Mouse (Mus musculus): ENCODE results near the gene Muc1. TPM values are rescaled to one million over a fixed set of nuclear protein-coding genes. Genes with fewer than 3 reads are reported as not detected.

Muc1 gene
- total RNA-seq, 2 experiments from 2014 or later, result 0.22 to 0.98 TPM

DNA sequence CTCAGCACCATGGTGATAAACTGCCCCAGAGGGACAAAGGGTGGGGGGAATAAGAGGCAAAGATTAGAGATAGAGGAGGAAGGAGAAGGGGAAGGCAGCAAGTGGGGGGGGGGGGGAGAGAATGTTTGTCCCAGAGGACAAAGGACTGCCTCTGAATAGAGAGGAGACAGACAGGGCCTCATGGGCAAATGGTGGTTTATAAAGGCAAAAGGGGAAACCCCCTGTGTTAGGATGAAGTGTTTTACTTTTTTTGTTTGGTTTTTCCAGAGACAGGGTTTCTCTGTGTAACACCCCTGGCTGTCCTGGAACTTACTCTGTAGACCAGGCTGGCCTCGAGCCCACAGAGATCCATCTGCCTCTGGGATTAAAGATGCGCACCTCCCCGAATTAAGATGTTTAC, 31.4 kb downstream of the Muc1 start:
- DNase-seq, result no peak

GRCm38 (mm10) chr3:89262417-89262816, 33.6 kb downstream of the Muc1 start:
- peak; percentile 37 to 56 for DNase-seq
- intact Hi-C loops (cut with DNase I), result no loop called here

More for the DNA sequence above, 31.4 kb downstream of the Muc1 start:
- intact Hi-C loops (cut with DNase I), result no loop called here

DNA sequence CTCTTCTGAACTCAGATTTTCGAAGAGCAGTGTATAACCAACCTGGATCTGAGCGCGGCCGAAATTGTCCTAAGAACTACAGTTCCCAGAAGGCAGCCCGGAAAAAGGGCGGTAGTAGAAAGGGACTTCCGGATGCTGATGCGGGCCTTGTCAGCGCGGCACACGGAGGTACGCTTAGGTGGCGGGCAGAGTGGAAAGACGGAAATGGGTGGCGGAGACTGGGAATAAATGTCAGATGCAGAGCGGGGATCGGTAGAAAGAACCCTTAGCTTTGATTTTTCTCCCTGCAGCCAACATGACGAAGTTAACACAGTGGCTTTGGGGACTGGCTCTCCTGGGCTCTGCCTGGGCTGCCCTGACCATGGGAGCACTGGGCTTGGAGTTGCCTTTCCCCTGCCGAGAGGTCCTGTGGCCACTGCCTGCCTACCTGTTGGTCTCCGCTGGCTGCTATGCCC, 37.6 kb downstream of the Muc1 start:
- DNase-seq, result peak; percentile 73 to 80
- intact Hi-C loops (cut with DNase I), result loop anchor here (2.0 kb wide), 1 partner anchor 16 kb away; no protein-coding TSS in a partner anchor

- DNase-seq, result no peak
- intact Hi-C loops (cut with DNase I), result no loop called here
Measured at GRCm38 (mm10) chr3:89268916-89269315, 40.1 kb downstream of the Muc1 start.

GRCm38 (mm10) chr3:89270051-89270755, 41.3 kb downstream of the Muc1 start, which contains the start of gene Slc50a1:
Slc50a1 (minus strand) TSS chr3:89270570.
- intact Hi-C loops (cut with DNase I), result no loop called here
- DNase-seq, result peak; percentile 93 to 94

- DNase-seq, result peak; percentile 53 to 60
- intact Hi-C loops (cut with DNase I), result no loop called here
Measured at GRCm38 (mm10) chr3:89270891-89271290, 42.0 kb downstream of the Muc1 start.

- DNase-seq, result peak; percentile 40 to 56
- intact Hi-C loops (cut with DNase I), result no loop called here
Measured at GRCm38 (mm10) chr3:89271760-89272159, 42.9 kb downstream of the Muc1 start.

GRCm38 (mm10) chr3:89276061-89276460, 47.2 kb downstream of the Muc1 start:
- intact Hi-C loops (cut with DNase I), result no loop called here
- no peak for DNase-seq

DNA sequence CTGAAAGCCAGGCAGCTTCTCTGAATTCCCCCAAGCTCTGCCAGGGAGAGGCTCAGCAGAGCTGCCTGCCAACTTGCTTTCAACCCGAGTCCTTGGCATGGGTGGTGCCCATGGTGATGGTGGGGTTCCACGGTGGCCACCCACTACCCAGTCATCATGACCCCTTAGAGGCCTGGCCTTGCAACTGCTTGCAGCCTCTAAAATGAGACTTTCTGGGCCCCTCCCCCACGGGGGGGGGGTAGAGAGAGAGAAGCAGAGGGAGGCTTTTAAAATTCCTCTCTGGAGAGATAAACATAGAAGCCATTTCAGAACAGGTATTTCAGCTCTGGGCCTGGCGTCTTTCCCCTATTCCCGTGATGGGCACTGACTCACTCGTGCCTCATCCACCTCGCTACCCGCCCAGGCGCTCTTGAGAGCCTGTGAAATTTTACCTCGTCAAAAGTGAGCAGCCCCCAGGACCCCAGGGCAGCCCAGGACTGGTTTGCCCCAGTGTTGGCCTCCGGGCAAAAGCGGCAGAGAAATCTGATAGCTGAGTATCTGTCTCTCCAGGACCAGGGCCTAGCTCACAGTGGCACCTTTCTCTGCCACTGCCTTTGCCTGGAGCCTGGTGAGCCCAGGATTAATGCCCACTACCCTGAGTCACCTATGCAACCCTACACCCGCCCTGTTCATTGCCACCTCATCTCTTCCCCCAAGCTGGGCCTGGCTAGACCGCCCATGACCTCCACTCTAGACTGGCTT, 48.6 kb downstream of the Muc1 start:
- intact Hi-C loops (cut with DNase I), result no loop called here
- DNase-seq, result peak; percentile 34 to 69

- intact Hi-C loops (cut with DNase I), result no loop called here
- DNase-seq, result peak; percentile 64
Measured at GRCm38 (mm10) chr3:89278107-89278506, 49.2 kb downstream of the Muc1 start.

GRCm38 (mm10) chr3:89278643-89279042, 49.8 kb downstream of the Muc1 start:
- intact Hi-C loops (cut with DNase I), result no loop called here
- DNase-seq, result peak in 1 of 2 experiments; percentile 22

GRCm38 (mm10) chr3:89279153-89279890, 50.5 kb downstream of the Muc1 start:
- peak; percentile 89 to 90 for DNase-seq
- intact Hi-C loops (cut with DNase I), result no loop called here

- DNase-seq, result no peak
Measured at GRCm38 (mm10) chr3:89280050-89280605, 51.3 kb downstream of the Muc1 start.

DNA sequence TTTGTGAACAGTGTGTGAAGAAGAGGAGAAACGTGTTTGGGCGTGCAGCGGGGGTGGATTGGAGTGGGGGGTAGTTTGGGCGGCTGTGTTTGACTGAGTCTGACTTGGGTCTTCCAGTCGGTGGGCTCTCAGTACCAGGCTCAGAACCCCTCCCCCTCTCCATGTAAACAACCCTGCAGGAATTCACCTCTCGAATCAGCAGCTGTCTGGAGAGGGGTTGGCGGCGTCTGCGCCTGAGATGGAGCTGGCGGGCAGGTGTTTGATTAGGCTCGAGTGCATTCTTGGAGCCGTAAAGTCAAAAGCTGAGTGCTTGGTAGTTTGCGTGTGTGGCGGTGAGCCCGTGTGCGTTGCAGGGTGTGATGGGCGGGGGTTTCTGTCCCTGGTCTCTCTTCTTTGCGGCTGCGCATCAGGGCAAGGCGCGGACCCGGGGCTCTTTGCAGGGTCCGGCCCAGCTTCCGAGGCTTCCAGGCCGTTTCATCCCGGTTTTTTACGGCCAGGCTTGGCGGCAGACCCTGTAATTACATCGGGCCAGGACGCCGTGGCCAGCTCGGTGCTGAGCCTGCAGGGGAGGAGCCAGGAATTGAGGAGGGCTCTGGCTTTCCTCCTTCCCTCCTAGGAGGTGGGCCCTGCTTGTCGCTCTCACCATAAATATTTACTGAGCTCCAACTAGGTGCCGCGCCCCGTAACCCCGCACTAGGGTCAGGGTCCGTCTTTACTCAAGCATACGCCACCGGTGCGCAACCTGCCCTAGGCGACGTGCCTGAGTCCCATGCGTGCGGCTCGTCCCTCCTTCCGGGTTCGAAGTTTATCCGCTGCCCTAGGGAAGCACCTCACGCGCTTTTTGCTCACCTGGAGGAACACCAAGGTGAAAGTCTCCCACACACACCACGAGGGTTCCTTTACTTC, 52.0 kb downstream of the Muc1 start, which contains the start of gene Efna1:
Gene Efna1, minus strand, starts transcription at position 537 of the 906 bp plus-strand sequence.
- intact Hi-C loops (cut with DNase I), result no loop called here
- peak; percentile 71 to 73 for DNase-seq

More at GRCm38 (mm10) chr3:89280050-89280605, 51.3 kb downstream of the Muc1 start:
- intact Hi-C loops (cut with DNase I), result no loop called here

- peak; percentile 92 to 93 for DNase-seq
- intact Hi-C loops (cut with DNase I), result loop anchor here (1.0 kb wide), 1 partner anchor 31 kb away; no protein-coding TSS in a partner anchor
Measured at GRCm38 (mm10) chr3:89281579-89282290, 52.9 kb downstream of the Muc1 start.

GRCm38 (mm10) chr3:89282291-89282643, 53.4 kb downstream of the Muc1 start:
- intact Hi-C loops (cut with DNase I), result loop anchor here (1.0 kb wide), 1 partner anchor 32 kb away; no protein-coding TSS in a partner anchor
- no peak for DNase-seq
